Mouse (Mus musculus): ENCODE data around the gene Slc30a6.

DNA sequence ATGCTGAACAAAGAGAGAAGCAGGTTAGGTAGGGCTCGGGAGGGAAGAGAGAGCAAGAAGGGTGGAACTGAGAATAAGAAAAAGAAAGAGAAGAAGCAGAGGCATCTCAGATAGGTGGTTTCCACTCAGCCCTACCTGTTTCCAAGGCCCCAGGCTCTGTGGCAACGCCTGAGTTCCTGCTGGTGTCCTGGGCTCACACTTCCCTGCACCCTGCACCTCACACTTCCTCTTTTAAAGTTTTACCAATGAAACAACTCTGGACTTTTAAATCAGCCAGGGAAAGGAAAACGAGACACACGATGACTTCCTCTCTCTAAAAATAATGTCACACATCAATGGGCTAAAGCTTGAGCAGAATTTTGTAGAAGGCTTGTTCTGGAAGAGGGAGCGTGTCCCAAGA lies 45.1 kb downstream of the Slc30a6 start:
- TF ChIP-seq TAL1 (IDR thresholded peaks at IDR 0.05; ENCODE audit: low read length) (no peak), GATA1 (IDR thresholded peaks at IDR 0.05; ENCODE audit: low read length) (no peak)

Data from erythroblast, embryonic 14.5 days (primary cell).